Mouse (Mus musculus) heart, adult 18-20 months (tissue): ENCODE results near the gene Dgkq. TPM values are rescaled to one million over a fixed set of nuclear protein-coding genes. Genes with fewer than 3 reads are reported as not detected.

Source experiments
- DNase-seq, 2 experiments: peaks; one replicate each; pipeline ENCODE4 v3.0.0; 2021 to 2022; ENCODE audit warnings: mixed read lengths in 1 of 2
- total RNA-seq, 2 experiments: library from RNA; stranded (reverse); gene quantifications; 2 replicates each; pipeline ENCODE4 v1.2.3; 2021

Dgkq gene
- total RNA-seq, 2 experiments from 2014 or later, result 4.8 to 6.6 TPM

GRCm38 (mm10) chr5:108599923-108600322, 69.5 kb downstream of the Dgkq start:
- DNase-seq, result no peak

Other genes starting within 250 kb of the Dgkq start
- 1,000 to 10,000 TPM; 1,085 to 1,145 TPM for gene Atp5k, start 235.2 kb downstream of the Dgkq start, total RNA-seq
- gene Mfsd7a, start 220.8 kb downstream of the Dgkq start, total RNA-seq, result 1 to 10 TPM; 1.8 to 2.9 TPM
- gene Pcgf3, start 208.4 kb downstream of the Dgkq start, total RNA-seq, result 10 to 100 TPM; 29.9 to 31.3 TPM
- under 1 TPM in 1 of 2 experiments, not detected in 1; 0.21 TPM for gene Cplx1, start 119.6 kb downstream of the Dgkq start, total RNA-seq
- gene Gak, start 39.9 kb downstream of the Dgkq start, total RNA-seq, result 10 to 100 TPM; 18.2 to 21.5 TPM
- 10 to 100 TPM in 1 of 2 experiments, 1 to 10 TPM in 1; 8.5 to 11.1 TPM for gene Tmem175, start 39.9 kb downstream of the Dgkq start, total RNA-seq
- 10 to 100 TPM; 18.1 to 21.4 TPM for gene Idua, start 9.3 kb downstream of the Dgkq start, total RNA-seq
- not detected for gene Slc26a1, start 5.9 kb upstream of the Dgkq start, total RNA-seq
- gene Fgfrl1, start 22.7 kb upstream of the Dgkq start, total RNA-seq, result 10 to 100 TPM; 23.7 to 26.1 TPM
- gene Rnf212, start 105.3 kb upstream of the Dgkq start, total RNA-seq, result not detected
- gene Tmed11, start 125.7 kb upstream of the Dgkq start, total RNA-seq, result not detected
- gene Vmn2r8, start 139.2 kb upstream of the Dgkq start, total RNA-seq, result not detected
- not detected for gene Vmn2r9, start 182.9 kb upstream of the Dgkq start, total RNA-seq